8 mouse cellular contexts compared by ENCODE assay signal in the genomic region with DNA sequence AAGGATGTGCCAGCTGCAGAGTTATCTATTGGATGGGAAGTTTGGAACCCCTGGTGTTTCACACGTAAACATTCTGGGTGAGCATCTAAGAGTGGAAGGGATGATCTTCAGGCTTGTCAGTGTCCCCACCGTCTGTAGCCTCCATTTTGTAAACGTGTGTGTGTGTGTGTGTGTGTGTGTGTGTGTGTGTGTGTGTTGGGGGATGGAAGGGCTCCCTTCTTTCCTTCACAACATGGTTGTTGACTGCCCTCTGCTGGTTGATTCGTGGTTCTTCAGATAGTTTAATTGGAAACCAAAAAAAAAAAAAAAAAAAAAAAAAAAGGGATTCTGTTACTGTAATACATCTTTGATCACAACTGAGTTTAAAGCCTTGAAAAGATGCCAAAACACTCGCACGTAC. TPM values are rescaled to one million over a fixed set of nuclear protein-coding genes. Genes with fewer than 3 reads are reported as not detected.
DNase-seq lines count a peak whose midpoint lies in the region; ATAC-seq and TF ChIP-seq lines count a peak whose summit lies in the region.

No protein-coding gene starts in this region.

- H3K27me3 ChIP-seq in forebrain, embryonic 11.5 days (ENCODE audit: control insufficient read depth, insufficient read depth, low read length): no peaks in the 10 kb centered on the region
- no peaks in the 10 kb centered on the region for H3K27me3 ChIP-seq in lung, embryonic 15.5 days

- in situ Hi-C loops in ES-E14 (cut with MboI; ENCODE audit: low sequenced_read_pairs in 2 of 2, unreplicated experiment in 2 of 2): no loop called here

- 0 out of 2 replicates have a peak, but pooled peaks have one; percentile 24 for TF ChIP-seq CTCF in olfactory bulb, adult 2 months (IDR thresholded peaks at IDR 0.05; ENCODE audit: insufficient read depth, low read depth, low read length)

- ATAC-seq in forebrain, embryonic 11.5 days (replicated peaks; ENCODE audit: low FRiP score): no peak
- ATAC-seq in lung, embryonic 15.5 days (ENCODE audit: borderline replicate concordance, extremely low read depth, low FRiP score, low TSS enrichment): no peak

- H3K9me3 ChIP-seq in ES-E14 (ENCODE audit: control insufficient read depth, insufficient read depth, low read depth, low read length): no peaks in the 10 kb centered on the region
- H3K9me3 ChIP-seq in forebrain, embryonic 11.5 days (ENCODE audit: control insufficient read depth, low read length): no peaks in the 10 kb centered on the region
- H3K9me3 ChIP-seq in lung, embryonic 15.5 days: no peaks in the 10 kb centered on the region

- no peak overlapping the region for H3K27ac ChIP-seq in ES-E14 (ENCODE audit: insufficient read depth, low read depth, low read length, poor library complexity, severe bottlenecking)
- no peak overlapping the region for H3K27ac ChIP-seq in forebrain, embryonic 11.5 days (ENCODE audit: low read depth, low read length)
- no peak overlapping the region for H3K27ac ChIP-seq in lung, embryonic 15.5 days
- H3K27ac ChIP-seq in olfactory bulb, adult 2 months (ENCODE audit: insufficient read depth, low read depth, low read length): no peak overlapping the region

- intact Hi-C loops in heart, postnatal 10 days (cut with DNase I): loop anchor here (1.0 kb wide), 2 partner anchors 46 to 120 kb away; no protein-coding TSS in a partner anchor

- WGBS in forebrain, embryonic 11.5 days: 1% methylated on average over 6 of the region's 6 CpGs
- 2% methylated on average over 6 of the region's 6 CpGs for WGBS in large intestine, adult 2 months
- under 1% methylated on average over 6 of the region's 6 CpGs for WGBS in lung, embryonic 15.5 days
- 1% methylated on average over 6 of the region's 6 CpGs for WGBS in olfactory bulb, adult 2 months

- H3K4me3 ChIP-seq in ES-E14 (ENCODE audit: insufficient read depth in 1 of 2, low read depth in 1 of 2, low read length in 2 of 2, poor library complexity in 1 of 2, severe bottlenecking in 1 of 2): no peak overlapping the region; a peak in 1 of 4 replicates
- no peak overlapping the region for H3K4me3 ChIP-seq in forebrain, embryonic 11.5 days (ENCODE audit: low read depth, low read length)
- no peak overlapping the region for H3K4me3 ChIP-seq in lung, embryonic 15.5 days
- H3K4me3 ChIP-seq in olfactory bulb, adult 2 months (ENCODE audit: insufficient read depth, low read depth, low read length): no peak overlapping the region

- peak overlapping the region; percentile 39; the same call in 1 of the 2 replicates for H3K9ac ChIP-seq in ES-E14 (ENCODE audit: insufficient read depth, low read depth, low read length, poor library complexity, severe bottlenecking)
- H3K9ac ChIP-seq in forebrain, embryonic 11.5 days (ENCODE audit: low read length): no peak overlapping the region
- no peak overlapping the region for H3K9ac ChIP-seq in lung, embryonic 15.5 days

- peaks cover 0 to 9% of the 10 kb centered on the region in 2 experiments; a peak in 2 of 4 replicates for H3K4me1 ChIP-seq in ES-E14 (ENCODE audit: control insufficient read depth in 2 of 2, insufficient read depth in 2 of 2, low read length in 2 of 2, poor library complexity in 1 of 2)
- H3K4me1 ChIP-seq in forebrain, embryonic 11.5 days (replicated peaks; ENCODE audit: control insufficient read depth, insufficient read depth, low read length): peaks cover under 1% of the 10 kb centered on the region
- H3K4me1 ChIP-seq in lung, embryonic 15.5 days: peaks cover 2% of the 10 kb centered on the region
- H3K4me1 ChIP-seq in olfactory bulb, adult 2 months (ENCODE audit: control insufficient read depth, insufficient read depth, low read length): peaks cover under 1% of the 10 kb centered on the region; the same call in 1 of the 2 replicates

- DNase-seq in ES-E14 (ENCODE audit: low read depth, low spot score): peak; percentile 73
- DNase-seq in c-Kit-negative CD71-positive TER-119-positive erythroid progenitor cells, embryonic 14.5 days (ENCODE audit: low read depth, low spot score): peak; percentile 62
- peak; percentile 82 for DNase-seq in forebrain, embryonic 11.5 days (ENCODE audit: low spot score)
- peak; percentile 78 to 89 for DNase-seq in heart, postnatal 10 days
- peak; percentile 57 for DNase-seq in large intestine, adult 2 months (ENCODE audit: low read depth, low spot score)
- peak; percentile 63 for DNase-seq in thymus, postnatal 25 days

- H3K36me3 ChIP-seq in ES-E14 (ENCODE audit: control insufficient read depth, insufficient read depth, low read length, poor library complexity, severe bottlenecking): no peaks in the 10 kb centered on the region
- H3K36me3 ChIP-seq in forebrain, embryonic 11.5 days (ENCODE audit: control insufficient read depth, insufficient read depth, low read length): no peaks in the 10 kb centered on the region
- H3K36me3 ChIP-seq in lung, embryonic 15.5 days: no peaks in the 10 kb centered on the region

- no peak for TF ChIP-seq POLR2A in olfactory bulb, adult 2 months (IDR thresholded peaks at IDR 0.05; ENCODE audit: insufficient read depth, low read depth, low read length)

- H3K4me2 ChIP-seq in forebrain, embryonic 11.5 days (ENCODE audit: low read depth, low read length, severe bottlenecking): no peak overlapping the region
- H3K4me2 ChIP-seq in lung, embryonic 15.5 days: peak overlapping the region; percentile 41

TF ChIP-seq in ES-E14, 5 proteins besides CTCF, POLR2A, EP300 and RAD21:
- TF ChIP-seq MAFK (IDR thresholded peaks at IDR 0.05; ENCODE audit: insufficient read depth, low read depth, low read length) (no peak), CHD2 (IDR thresholded peaks at IDR 0.05; ENCODE audit: low read depth, low read length) (no peak), HCFC1 (IDR thresholded peaks at IDR 0.05; ENCODE audit: borderline replicate concordance, insufficient read depth, low read length) (no peak), ZNF384 (IDR thresholded peaks at IDR 0.05; ENCODE audit: low read depth, low read length) (peak; percentile 99), ZC3H11A (IDR thresholded peaks at IDR 0.05; ENCODE audit: borderline replicate concordance, low read depth, low read length) (peak; percentile 64; the same call in 1 of the 2 replicates)
TF ChIP-seq in ES-E14: peak in this region for 2.

RNA-seq across cellular contexts. Expression of gene Smarcc2, which starts 3.8 kb away (rescaled TPM):
- total RNA-seq in ES-E14 (2012; rRNA removed): 18.9 and 22.8 TPM in 2 replicates
- 139 and 144 TPM in 2 replicates for polyA plus RNA-seq in forebrain, embryonic 11.5 days (2014; fragmentation: Nextera tagmentation; extraction: Ambion mirVana)
- total RNA-seq in heart, postnatal 10 days (2021): 10 to 100 TPM; 83.6 to 95.9 TPM
- 43.3 and 67.4 TPM in 2 replicates for polyA plus RNA-seq in large intestine, adult 2 months (2012; rRNA removed)
- polyA plus RNA-seq in lung, embryonic 15.5 days (2015; fragmentation: Nextera tagmentation; extraction: Ambion mirVana): 70.2 and 74.7 TPM in 2 replicates
- 236 and 251 TPM in 2 replicates for polyA plus RNA-seq in olfactory bulb, adult 2 months (2012; ENCODE audit: insufficient read depth, insufficient read length, low replicate concordance, missing spikeins)

RNA-seq across cellular contexts. Expression of gene Myl6, which starts 38.7 kb away (rescaled TPM):
- 894 and 1,090 TPM in 2 replicates for total RNA-seq in ES-E14 (2012; rRNA removed)
- 620 and 659 TPM in 2 replicates for polyA plus RNA-seq in forebrain, embryonic 11.5 days (2014; fragmentation: Nextera tagmentation; extraction: Ambion mirVana)
- total RNA-seq in heart, postnatal 10 days (2021): 100 to 1,000 TPM; 500 to 506 TPM
- 1,613 and 1,784 TPM in 2 replicates for polyA plus RNA-seq in large intestine, adult 2 months (2012; rRNA removed)
- 1,477 and 1,532 TPM in 2 replicates for polyA plus RNA-seq in lung, embryonic 15.5 days (2015; fragmentation: Nextera tagmentation; extraction: Ambion mirVana)
- polyA plus RNA-seq in olfactory bulb, adult 2 months (2012; ENCODE audit: insufficient read depth, insufficient read length, low replicate concordance, missing spikeins): not detected in 2 replicates

RNA-seq across cellular contexts. Expression of gene Myl6b, which starts 43.2 kb away (rescaled TPM):
- total RNA-seq in ES-E14 (2012; rRNA removed): 2.0 and 3.7 TPM in 2 replicates
- 3.0 and 3.4 TPM in 2 replicates for polyA plus RNA-seq in forebrain, embryonic 11.5 days (2014; fragmentation: Nextera tagmentation; extraction: Ambion mirVana)
- 1 to 10 TPM; 4.1 to 4.5 TPM for total RNA-seq in heart, postnatal 10 days (2021)
- 1.1 and 1.4 TPM in 2 replicates for polyA plus RNA-seq in large intestine, adult 2 months (2012; rRNA removed)
- polyA plus RNA-seq in lung, embryonic 15.5 days (2015; fragmentation: Nextera tagmentation; extraction: Ambion mirVana): 2.9 and 4.3 TPM in 2 replicates
- polyA plus RNA-seq in olfactory bulb, adult 2 months (2012; ENCODE audit: insufficient read depth, insufficient read length, low replicate concordance, missing spikeins): not detected in 2 replicates

RNA-seq across cellular contexts. Expression of gene Rnf41, which starts 43.8 kb away (rescaled TPM):
- 39.6 and 41.3 TPM in 2 replicates for total RNA-seq in ES-E14 (2012; rRNA removed)
- polyA plus RNA-seq in forebrain, embryonic 11.5 days (2014; fragmentation: Nextera tagmentation; extraction: Ambion mirVana): 41.5 and 47.9 TPM in 2 replicates
- 10 to 100 TPM; 24.0 to 24.8 TPM for total RNA-seq in heart, postnatal 10 days (2021)
- 18.3 and 20.4 TPM in 2 replicates for polyA plus RNA-seq in large intestine, adult 2 months (2012; rRNA removed)
- 39.8 and 42.1 TPM in 2 replicates for polyA plus RNA-seq in lung, embryonic 15.5 days (2015; fragmentation: Nextera tagmentation; extraction: Ambion mirVana)
- 155 TPM in 1 of 2 replicates, not detected in the other for polyA plus RNA-seq in olfactory bulb, adult 2 months (2012; ENCODE audit: insufficient read depth, insufficient read length, low replicate concordance, missing spikeins)

RNA-seq across cellular contexts. Expression of gene Nabp2, which starts 44.0 kb away (rescaled TPM):
- 25.3 and 28.2 TPM in 2 replicates for total RNA-seq in ES-E14 (2012; rRNA removed)
- polyA plus RNA-seq in forebrain, embryonic 11.5 days (2014; fragmentation: Nextera tagmentation; extraction: Ambion mirVana): 151 TPM in 2 replicates
- total RNA-seq in heart, postnatal 10 days (2021): 10 to 100 TPM; 42.5 to 44.7 TPM
- polyA plus RNA-seq in large intestine, adult 2 months (2012; rRNA removed): 35.6 and 39.4 TPM in 2 replicates
- 72.1 and 75.7 TPM in 2 replicates for polyA plus RNA-seq in lung, embryonic 15.5 days (2015; fragmentation: Nextera tagmentation; extraction: Ambion mirVana)
- not detected in 2 replicates for polyA plus RNA-seq in olfactory bulb, adult 2 months (2012; ENCODE audit: insufficient read depth, insufficient read length, low replicate concordance, missing spikeins)
